Mouse (Mus musculus) kidney, adult 2 months (tissue): ENCODE measurements around the gene Rad9a.

Source experiments
- CTCF ChIP-seq: fragments of 200-500 bp; conservative IDR thresholded peaks from 2 replicates; pipeline ENCODE4 v1.5.1; 2011; ENCODE audit warnings: low read depth, mild to moderate bottlenecking, control low read depth, low read length, moderate library complexity, mixed read lengths; ENCODE audit not compliant: insufficient read depth, insufficient read length
- POLR2A ChIP-seq: fragments of 200-500 bp; IDR thresholded peaks from one replicate; pipeline ENCODE4 v1.6.1; 2011; ENCODE audit warnings: low read depth, low read length, control low read depth

- TF ChIP-seq CTCF (no peak), POLR2A (no peak)
Observed at GRCm38 (mm10) chr19:4180411-4180810, 21.1 kb downstream of the Rad9a start.
